Comparison of ENCODE assay signal across 37 mouse cellular contexts in genomic region chr3:54668141-54668540, GRCm38 (mm10). TPM values are rescaled to one million over a fixed set of nuclear protein-coding genes. Genes with fewer than 3 reads are reported as not detected.
"Had no signal": no experiment of that assay in that cellular context is flagged by ENCODE, and none has a peak within 500 bp of the region (broad histone marks: within the 10 kb centered on the region; RNA-seq: fewer than 3 reads in every experiment).

No protein-coding gene starts in this region.

- H3K36me3 ChIP-seq: heart, embryonic 10.5 days; heart, embryonic 12.5 days; hindbrain, embryonic 10.5 days; hindbrain, embryonic 12.5 days; limb, embryonic 12.5 days; liver, embryonic 13.5 days; liver, embryonic 15.5 days had no signal

- H3K4me2 ChIP-seq: heart, embryonic 12.5 days; hindbrain, embryonic 12.5 days; hindbrain, embryonic 14.5 days; limb, embryonic 12.5 days; liver, embryonic 11.5 days; liver, embryonic 13.5 days; liver, embryonic 15.5 days had no signal

- ATAC-seq: hindbrain, embryonic 16.5 days; inflammation-experienced regulatory T-cells, adult 6 months; intestine, embryonic 16.5 days had no signal

- DNase-seq: gastrocnemius, adult 2 months; gastrocnemius, postnatal 10 days; gastrocnemius, postnatal 25 days; heart, adult 18-20 months; heart, postnatal 10 days; heart, postnatal 4 days; kidney, adult 18-20 months; kidney, adult 8-10 months; kidney, postnatal 10 days; kidney, postnatal 25 days; kidney, postnatal 4 days; liver; liver, embryonic 13.5 days had no signal

- H3K9ac ChIP-seq: heart, embryonic 12.5 days; hindbrain, embryonic 12.5 days; hindbrain, embryonic 14.5 days; limb, embryonic 12.5 days; liver, embryonic 13.5 days; liver, embryonic 15.5 days had no signal

- H3K27me3 ChIP-seq: heart, embryonic 12.5 days; hindbrain, embryonic 12.5 days; limb, embryonic 12.5 days; liver, embryonic 13.5 days; liver, embryonic 15.5 days had no signal

- H3K27ac ChIP-seq: gastrocnemius, adult 2 months; heart, embryonic 10.5 days; hindbrain, embryonic 10.5 days; hindbrain, embryonic 12.5 days; hindbrain, embryonic 14.5 days; layer of hippocampus, adult 2 months; left cerebral cortex, adult 2 months; limb, embryonic 12.5 days; liver, embryonic 13.5 days; liver, embryonic 15.5 days had no signal

- H3K9me3 ChIP-seq: heart, embryonic 10.5 days; heart, embryonic 12.5 days; hindbrain, embryonic 10.5 days; hindbrain, embryonic 12.5 days; limb, embryonic 12.5 days; liver, embryonic 13.5 days; liver, embryonic 15.5 days had no signal

- H3K4me1 ChIP-seq: heart, embryonic 10.5 days; heart, embryonic 12.5 days; hindbrain, embryonic 10.5 days; hindbrain, embryonic 12.5 days; limb, embryonic 12.5 days; liver, embryonic 13.5 days; liver, embryonic 15.5 days had no signal

- H3K4me3 ChIP-seq: gastrocnemius, adult 2 months; heart, embryonic 10.5 days; heart, embryonic 12.5 days; hindbrain, embryonic 10.5 days; hindbrain, embryonic 12.5 days; layer of hippocampus, adult 2 months; left cerebral cortex, adult 2 months; limb, embryonic 12.5 days; liver, embryonic 13.5 days; liver, embryonic 15.5 days had no signal

RNA-seq across cellular contexts. Expression of gene Gm21958, which starts 46.0 kb away (rescaled TPM):
- total RNA-seq: gastrocnemius, adult 2 months; gastrocnemius, postnatal 10 days; gastrocnemius, postnatal 25 days; gastrocnemius, postnatal 4 days; granulocyte monocyte progenitor cell, adult 5-6 weeks; heart, adult 18-20 months; heart, adult 8-10 months; heart, postnatal 10 days; heart, postnatal 25 days; heart, postnatal 4 days; layer of hippocampus, adult 2 months; layer of hippocampus, postnatal 10 days; layer of hippocampus, postnatal 25 days; left cerebral cortex, adult 2 months; left cerebral cortex, postnatal 14 days; left cerebral cortex, postnatal 36 days had no signal
- polyA plus RNA-seq: frontal cortex, adult 2 months; heart, embryonic 10.5 days; heart, embryonic 16.5 days; hindbrain, embryonic 14.5 days; intestine, embryonic 16.5 days; kidney, embryonic 16.5 days; limb, embryonic 12.5 days; liver, embryonic 11.5 days; liver, embryonic 13.5 days had no signal
